Mouse (Mus musculus) forelimb bud, embryonic 11.5 days (tissue): ENCODE results near the gene Yaf2.
A peak's percentile ranks its signal among the peaks of the same experiment; 100 is the strongest.
"Not testable (repeated sequence)": the region's sequence is repeated elsewhere in the genome, so short reads cannot be mapped to it uniquely, and the experiment has no call there.

Source experiments
- DNase-seq: peaks from one replicate; pipeline ENCODE4 v3.0.0-alpha.2; 2012; ENCODE audit warnings: low read depth, low spot score

Gene Yaf2

DNA sequence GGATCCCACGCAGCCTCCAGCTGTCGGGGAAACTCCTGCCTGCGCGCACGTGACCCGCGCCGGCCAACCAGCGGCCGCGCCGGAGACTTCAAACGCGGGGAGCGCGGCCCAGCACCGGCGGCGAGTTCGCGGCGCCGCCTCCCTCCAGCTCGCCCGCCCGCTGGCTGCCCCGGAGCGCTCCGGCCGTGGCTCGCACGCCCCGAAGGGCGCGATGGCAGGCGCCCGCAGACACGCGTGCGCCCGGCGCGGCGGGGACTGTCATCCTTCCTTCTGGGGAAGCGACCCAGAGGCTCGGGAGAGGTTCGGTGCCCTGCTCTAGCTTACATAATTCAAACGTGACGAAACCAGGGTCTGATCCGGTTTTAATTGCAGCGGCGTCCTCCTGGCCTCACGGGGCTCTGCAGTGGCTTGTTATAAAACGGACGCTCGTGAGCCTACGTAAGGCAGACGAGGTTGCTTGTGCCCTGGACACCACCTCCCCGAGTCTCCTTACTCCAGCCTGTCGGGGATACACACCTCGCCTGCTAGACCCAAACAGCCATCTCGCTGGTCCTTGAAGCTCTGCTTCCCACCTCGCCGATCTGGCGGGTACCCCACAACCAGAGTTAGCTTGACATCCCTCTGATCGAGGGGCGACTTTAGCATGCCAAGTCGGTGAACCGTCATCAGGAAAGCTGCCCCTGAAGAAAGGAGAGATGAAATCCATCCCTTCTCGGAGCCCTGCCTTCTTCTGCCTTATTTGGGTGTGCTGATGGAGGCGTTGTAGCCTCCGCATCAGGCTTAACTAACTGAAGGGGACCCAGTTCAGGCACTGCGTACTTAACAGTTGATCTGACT is at the start of gene Yaf2:
Gene Yaf2, minus strand, starts transcription at position 11 of the 837 bp plus-strand sequence.
- DNase-seq, result peak; percentile 81

DNA sequence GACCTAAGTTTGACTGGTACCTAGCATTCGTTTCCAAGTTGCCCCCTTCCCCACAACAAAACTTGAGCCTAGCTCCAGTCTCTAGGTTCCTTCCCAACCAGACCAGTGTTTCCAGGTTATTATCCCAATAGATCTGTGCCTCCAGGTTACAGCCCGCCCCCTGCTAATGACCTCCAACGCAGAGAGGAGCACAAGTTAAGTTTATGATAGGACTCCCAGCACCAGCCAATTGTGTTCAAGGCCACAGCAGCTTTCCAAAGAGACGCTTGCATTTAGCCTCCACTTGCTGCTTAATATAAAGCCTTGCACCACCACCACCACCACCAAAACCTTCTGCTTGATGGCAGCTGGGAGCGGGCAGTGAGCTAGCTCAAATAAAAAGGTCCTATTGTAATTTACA is 44.6 kb upstream of the Yaf2 start:
- DNase-seq, result no peak

DNA sequence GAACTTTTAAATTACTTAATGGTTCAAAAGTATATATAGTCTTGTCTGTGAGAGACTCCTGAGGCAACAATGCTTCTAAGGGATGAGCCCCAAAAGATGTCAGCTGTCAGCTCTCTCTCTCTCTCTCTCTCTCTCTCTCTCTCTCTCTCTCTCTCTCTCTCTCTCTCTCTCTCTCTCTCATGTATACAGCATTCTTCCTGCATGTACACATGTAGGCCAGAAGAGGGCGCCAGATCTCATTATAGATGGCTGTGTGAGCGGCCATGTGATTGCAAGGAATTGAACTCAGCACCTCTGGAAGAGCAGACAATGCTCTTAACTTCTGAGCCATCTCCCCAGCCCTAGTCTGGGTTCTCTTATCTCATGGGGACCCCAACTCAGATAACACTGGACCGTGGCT is 42.4 kb upstream of the Yaf2 start:
- DNase-seq, result no peak

DNA sequence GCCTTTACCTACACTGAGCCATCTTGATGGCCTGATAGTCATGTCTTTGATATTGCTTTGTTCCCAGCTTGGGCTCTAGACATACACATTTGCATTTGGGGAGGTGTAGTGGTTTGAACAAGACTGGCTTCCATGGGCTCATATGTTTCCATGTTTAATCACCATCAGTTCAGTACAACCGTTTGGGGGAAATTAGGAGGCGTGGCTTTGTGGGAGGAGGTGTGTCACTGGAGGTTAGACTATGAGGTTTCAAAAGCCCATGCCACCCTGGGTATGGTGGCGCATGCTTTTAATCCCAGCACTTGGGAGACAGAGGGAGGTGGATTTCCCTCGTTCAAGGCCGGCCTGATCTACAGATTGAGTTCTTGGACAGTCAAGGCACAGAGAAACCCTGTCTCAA is 39.0 kb upstream of the Yaf2 start:
- no peak for DNase-seq

DNA sequence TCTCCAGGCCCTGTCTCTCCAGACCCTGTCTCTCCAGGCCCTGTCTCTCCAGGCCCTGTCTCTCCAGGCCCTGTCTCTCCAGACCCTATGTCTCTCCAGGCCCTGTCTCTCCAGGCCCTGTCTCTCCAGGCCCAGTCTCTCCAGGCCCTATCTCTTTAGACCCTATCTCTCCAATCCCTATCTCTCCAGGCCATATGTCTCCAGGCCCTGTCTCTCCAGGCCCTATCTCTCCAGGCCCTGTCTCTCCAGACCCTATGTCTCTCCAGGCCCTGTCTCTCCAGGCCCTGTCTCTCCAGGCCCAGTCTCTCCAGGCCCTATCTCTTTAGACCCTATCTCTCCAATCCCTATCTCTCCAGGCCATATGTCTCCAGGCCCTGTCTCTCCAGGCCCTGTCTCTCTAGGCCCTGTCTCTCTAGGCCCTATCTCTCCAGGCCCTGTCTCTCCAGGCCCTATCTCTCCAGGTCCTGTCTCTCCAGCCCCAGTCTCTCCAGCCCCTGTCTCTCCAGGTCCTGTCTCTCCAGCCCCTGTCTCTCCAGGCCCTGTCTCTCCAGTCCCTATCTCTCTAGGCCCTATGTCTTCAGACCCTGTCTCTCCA is 35.9 kb upstream of the Yaf2 start:
- not testable (repeated sequence) for DNase-seq

DNA sequence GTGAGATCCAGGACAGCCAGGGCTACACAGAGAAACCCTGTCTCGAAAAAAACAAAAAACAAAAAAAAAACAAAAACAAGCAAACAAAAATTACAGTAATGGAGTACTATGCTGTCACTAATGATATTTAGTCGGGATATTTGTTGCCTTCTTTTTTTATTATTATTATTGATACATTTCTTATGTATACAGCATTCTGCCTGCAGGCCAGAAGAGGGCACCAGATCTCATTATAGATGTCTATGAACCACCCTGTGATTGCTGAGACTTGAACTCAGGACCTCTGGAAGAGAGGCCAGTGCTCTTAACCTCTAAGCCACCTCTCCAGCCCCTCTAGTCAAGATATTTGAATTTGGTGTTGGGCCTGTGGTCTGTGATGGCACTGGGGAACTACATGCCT is 35.1 kb upstream of the Yaf2 start:
- no peak for DNase-seq

DNA sequence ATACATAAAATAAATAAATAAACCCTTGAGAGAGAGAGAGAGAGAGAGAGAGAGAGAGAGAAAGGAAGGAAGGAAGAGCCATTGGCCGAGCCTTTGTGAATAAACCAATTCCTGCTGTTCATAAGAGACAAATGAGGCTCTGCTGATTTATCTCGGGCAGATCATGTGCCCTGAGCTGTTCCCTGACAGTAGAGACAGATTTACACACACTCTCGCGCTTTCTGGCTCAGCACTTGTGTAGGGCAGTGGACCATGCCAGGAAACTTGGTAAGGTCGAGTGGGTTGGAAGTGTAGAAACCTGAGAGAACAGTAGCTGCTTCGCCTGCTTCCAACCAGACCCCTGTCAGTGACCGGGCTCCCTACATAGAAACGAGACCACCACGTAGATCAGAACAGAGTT is 31.8 kb upstream of the Yaf2 start:
- no peak for DNase-seq

DNA sequence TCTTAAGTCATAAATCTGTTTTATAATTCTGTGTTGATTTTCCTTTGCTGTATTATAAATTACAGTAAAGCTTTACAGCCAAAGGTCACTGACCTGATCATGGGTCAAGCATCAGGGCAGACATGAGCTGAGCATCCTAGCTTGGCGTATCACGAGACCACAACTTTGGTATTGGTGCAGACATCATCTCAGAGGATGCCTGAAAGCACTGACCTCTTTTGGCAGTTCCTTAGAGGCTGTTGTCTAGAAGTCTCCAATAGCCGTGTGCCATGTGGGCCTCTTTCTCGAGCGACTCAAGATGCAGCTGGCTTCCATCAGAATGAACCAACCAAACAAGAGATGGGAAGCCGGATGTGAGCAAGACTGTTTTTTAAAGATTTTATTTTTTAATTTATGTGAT is 28.8 kb upstream of the Yaf2 start:
- no peak for DNase-seq

DNA sequence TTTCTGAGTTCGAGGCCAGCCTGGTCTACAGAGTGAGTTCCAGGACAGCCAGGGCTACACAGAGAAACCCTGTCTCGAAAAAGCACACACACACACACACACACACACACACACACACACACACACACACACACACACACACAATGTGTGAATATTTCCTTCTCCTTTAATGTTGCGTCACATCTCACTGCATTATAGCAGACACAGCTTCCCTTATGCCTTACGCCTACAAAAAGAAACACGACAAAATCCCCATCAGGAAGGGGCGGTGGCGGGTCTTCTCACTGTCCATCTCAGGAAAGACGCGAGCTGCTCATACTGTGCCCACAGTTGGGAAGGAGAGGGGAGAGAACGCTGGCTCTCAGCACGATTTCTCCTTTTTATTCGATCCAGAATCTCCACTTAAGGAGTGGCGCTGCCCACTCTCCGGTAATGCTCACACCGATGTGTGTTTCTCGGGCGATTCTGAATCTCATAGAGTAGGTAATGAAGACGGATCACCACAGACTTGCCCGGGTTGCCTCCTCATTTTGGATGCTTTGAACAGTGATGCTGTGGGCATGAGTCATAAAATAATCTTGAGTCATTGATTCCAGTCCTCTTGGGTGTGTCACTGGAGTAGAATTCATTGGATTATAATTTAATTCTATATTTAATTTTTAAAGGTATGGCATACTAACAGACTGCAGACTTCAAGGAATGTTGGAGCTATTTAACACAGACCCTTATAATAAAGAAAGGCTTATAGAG is 21.8 kb upstream of the Yaf2 start:
- no peak for DNase-seq

DNA sequence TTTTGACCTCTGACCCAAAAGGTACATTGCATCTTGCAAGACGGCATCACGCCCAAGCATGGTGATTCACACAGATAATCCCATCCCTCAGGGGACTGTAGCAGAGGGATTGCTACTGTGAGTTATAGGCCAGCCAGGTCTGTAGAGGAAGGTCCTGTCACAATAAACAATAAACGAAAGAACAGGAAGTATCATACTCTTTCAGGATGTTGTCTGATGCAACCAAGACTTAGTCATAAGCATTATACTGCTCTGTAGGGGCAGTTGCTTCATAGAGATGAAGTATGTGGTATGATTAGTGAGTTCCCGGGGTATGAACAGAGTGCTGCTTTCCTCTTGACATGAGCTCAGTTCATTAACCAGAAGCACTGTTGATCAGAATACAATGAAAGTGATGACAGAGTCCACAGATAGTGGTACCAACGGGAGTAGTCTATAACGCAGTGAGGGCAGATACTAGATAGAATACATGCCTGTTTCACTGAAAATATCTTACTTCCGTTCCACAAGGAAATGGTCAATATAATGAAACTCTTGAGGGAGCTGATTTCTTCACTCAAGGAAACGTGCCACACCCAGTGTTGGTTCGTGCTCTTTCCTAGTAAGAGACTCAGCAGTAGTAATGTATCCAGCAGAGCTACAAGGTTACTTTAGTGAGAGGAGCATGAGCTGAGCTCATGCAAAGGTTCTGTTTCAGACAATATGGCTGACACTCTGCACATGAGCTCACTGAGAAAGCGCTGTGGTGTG is 4.1 kb upstream of the Yaf2 start:
- no peak for DNase-seq

DNA sequence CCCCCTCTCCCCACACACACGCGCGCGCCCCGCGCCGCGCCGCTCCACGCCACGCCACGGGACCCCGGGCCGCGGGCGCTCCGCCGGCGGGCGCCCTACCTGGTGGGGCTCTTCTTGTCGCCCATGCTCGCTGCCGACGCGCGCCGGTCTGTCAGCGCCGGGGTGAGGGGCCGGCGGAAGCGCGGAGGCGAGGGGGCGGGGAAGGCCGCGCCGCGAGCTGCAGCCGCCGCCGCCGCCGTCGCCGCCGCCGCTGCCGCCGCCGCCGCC is 144 bp downstream of the Yaf2 start:
- no peak for DNase-seq

DNA sequence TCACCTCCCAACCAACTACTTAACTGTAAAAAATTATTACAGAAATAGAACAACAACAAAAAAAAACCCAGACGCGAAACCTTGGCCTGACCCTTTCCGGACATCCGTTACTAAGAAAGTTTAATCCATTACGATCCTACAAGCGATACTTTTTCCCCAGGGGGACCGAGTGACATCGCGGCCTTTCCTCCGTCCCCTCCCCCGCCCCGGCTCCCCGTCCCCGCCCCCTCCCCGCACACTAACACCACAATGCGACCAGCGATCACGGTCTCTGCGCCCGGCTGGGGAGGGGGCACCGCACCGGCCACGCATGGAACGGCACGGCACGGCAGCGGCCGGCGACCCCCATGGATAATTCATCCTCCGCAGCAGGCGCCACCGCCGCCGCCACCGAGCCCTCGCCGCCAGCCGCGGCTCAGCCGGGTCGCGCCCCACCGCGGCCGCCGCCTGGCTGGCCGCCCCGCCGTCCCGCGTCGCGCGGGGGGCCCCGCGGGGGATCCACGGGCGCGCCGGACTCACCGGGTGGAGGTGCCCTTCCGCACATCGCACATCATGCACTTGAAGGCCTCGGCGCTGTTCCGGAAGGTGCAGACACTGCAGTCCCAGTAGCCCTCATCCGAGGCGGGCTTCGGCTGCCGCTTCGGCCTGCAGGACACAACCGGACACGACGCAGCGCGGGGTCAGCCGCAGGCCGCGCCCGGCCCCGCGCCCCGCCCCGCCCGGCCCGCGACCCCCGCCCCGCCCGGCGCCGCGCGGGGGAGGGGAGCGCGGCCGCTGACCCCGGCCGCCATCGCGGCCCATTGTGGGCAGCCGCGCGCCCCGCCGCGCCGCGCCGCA is 696 bp downstream of the Yaf2 start:
- peak; percentile 40 for DNase-seq

DNA sequence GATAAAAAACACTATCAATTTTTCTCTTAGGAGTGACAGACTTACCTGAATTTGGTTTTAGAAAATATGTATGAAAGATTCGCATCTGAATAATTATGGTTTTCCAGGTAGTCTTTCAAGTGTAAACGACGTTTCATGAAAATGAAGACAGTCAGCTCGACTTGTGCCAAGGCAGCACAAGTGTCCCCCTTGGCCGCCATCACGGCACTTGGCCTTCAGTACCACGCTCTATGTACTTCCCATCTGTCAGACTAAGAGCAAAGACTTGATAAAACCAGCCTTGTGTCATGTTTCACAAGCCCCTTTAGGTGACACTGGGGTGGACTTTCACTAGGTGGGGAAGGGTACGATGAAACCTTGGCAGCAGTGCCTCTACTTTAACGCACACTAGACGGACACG is 5.5 kb downstream of the Yaf2 start:
- no peak for DNase-seq

DNA sequence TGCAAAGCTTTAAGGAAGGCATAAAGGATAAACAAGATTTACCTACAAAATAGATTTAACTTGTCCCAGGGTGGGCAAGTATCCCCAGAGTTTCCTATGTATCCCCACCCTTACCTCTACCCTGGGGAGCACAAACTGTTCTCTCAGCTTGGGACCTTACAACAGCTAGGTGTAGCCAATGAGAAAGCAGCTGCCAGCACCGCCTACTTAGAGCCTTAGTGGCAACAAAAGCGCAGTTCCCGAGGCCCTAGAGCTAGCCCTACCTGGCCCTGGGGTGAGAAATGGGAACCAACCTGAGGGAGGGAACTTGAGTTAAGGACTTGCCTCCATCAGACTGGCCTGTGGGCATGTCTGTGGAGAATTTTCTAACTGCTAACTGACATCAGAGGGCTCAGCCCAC is 9.5 kb downstream of the Yaf2 start:
- no peak for DNase-seq

DNA sequence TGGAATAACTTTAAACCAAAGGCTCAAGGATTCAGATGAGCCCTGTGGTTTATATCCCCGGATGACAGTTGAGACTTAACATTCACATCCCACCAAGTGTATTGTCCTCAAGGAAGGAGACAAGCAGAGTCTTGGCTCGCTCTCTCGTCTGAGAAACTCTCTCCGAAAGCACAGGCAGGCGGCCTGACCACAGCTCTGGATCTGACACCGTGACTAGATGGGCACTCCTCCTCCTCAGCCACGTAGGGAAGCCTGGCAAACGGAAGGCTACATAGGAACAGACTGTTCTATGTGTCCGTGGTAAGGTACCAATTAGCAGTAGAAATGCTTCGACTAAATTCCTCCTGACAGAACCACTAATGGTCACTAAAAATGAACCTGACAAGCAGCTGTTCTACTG is 10.1 kb downstream of the Yaf2 start:
- no peak for DNase-seq

DNA sequence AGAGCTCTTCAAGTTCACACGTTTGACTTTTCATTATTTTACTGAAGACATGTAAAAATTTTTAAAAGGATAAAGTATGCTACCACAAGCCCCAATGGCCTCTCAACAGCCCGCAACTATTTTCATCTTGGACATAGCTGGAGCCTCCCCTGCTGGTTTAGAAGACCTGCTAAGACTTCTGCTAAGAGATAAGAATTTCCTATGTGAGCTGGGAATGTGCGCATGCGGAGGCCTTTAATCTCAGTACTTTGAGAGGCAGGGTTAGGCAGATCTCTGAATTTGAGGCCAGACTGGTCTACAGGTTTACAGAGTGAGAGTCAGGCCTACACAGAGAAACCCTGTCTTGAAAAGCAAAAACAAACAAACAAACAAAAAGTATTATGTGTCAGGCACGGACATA is 11.4 kb downstream of the Yaf2 start:
- no peak for DNase-seq

DNA sequence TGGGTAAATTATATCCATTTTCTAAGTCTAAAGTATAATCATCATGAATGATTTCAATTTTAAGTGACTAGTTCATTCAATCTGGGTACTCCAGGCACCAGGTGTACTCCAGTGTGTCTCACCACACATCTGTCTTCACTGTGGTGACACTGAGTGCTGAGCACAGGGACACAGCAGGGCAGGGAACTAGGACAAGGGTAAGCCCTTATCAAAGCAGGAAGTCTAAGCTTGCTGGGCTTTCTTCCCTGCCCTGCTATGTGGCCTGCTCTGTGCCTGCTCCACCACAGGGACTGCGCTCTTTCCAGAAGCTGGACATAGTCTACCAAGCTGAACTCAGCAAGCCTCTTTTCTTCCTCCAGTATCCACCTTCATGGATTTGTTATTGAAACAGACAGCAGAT is 18.0 kb downstream of the Yaf2 start:
- DNase-seq, result no peak

DNA sequence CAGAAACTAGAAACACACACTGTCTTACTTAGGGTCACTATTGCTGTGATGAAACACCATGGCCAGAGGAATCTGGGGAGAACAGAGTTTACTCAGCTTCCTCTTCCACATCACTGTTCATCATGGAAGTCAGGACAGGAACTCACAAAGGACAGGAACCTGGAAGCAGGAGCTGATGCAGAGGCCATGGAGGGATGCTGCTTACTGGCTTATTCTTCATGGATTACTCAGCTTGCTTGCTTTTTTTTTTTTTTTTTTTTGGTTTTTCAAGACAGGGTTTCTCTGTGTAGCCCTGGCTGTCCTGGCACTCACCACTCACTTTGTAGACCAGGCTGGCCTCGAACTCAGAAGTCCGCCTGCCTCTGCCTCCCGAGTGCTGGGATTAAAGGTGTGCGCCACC is 26.4 kb downstream of the Yaf2 start:
- not testable (repeated sequence) for DNase-seq

DNA sequence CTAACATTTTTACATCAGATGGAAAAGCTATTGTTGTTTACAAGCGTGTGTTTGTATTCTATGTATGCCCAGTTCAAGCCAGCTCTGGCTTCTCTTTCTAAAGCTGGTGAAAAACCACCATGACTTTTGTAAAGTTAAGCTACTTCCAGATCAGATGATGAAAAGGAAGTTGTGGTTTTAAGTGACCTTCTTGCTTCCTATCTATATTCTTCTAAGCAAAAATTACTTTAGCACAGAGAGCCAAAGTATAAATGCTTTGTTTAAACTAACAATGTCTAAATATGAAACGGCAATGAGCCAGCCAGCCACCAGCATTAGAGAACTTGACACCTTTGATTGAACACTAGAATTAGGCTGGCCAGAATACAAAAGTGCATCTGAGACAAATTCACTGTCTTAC is 38.5 kb downstream of the Yaf2 start:
- DNase-seq, result no peak

DNA sequence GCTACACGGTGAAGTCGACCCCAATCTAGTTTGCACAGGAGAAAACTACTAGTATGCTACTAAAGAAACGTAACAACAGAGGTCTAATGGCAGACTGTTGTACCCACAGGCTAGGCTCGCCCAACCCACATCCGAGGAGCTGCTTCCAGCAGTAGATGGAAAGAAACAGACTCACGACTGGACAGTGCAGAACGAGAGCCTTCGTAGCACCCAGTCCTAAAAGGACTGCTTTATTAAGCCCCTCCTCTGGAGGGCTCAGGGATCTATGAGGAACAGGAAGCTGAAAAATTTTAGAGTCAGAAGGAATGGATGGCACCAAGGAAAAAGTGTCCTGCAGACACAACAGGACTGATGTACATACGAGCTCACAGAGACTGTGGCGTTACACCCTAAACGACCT is 42.3 kb downstream of the Yaf2 start:
- DNase-seq, result no peak

DNA sequence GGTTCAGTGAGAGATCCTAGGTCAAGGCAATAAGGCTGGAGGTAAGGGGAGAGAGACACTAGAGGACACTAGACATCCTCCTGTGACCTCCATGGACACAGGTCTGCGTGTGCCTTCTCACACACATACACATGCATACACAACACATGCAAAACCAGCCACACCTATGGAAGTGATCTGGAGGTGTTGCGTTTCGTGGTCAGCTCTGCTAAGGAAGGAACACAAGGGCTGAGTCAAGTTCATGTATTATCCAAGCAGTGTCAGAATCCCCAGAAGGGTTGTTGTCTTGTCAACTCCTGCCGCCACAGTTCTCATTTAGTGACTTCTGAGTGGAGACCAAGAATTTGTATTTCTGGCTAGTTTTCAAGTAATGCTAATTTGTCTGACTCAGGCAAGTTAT is 48.4 kb downstream of the Yaf2 start:
- no peak for DNase-seq
